Mouse (Mus musculus): ENCODE data around the gene Them4.

DNA sequence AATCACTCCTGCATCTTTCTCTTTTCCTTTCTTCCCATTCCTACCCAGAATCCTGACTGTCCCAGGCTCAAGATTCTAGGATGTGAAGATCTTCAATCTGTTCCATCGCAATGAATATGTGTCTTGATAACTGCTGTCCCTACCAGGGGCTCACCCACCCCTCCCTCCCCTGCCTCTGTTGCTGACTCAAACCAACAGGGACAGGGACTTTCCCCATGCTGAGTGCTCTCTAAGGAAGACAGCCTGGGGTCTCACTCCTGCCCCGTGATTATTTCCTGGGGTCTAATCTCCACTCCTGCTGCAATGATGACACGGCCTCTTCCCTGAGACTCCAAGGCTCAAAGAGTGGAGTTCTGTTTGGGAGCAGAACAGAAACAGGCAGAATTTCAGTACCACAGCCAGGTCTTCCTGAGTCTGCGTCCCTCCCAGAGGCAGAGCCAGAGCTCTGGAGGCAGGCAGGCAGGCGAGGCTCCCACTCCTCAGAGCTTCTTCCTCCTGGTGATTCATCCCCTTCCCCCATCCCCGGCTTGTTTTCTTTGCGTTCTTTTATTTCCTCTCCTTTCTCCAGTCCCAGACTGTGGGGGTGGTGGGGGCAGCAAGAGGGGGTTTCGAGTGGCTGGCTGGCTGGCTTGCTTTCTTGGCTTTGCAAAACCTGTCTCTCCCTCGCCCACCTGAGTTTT lies 70.1 kb downstream of the Them4 start:
- TF ChIP-seq GATA1 (IDR thresholded peaks at IDR 0.05; ENCODE audit: borderline replicate concordance, low read length) (no peak), FLI1 (IDR thresholded peaks at IDR 0.05; ENCODE audit: low read length) (no peak)
